Mouse (Mus musculus) kidney, adult 2 months (tissue): Measurements from ENCODE around the gene Dip2c. TPM values are rescaled to one million over a fixed set of nuclear protein-coding genes. Genes with fewer than 3 reads are reported as not detected.

Source experiments
- DNase-seq: peaks from one replicate; pipeline ENCODE4 v3.0.0; 2021
- H3K27ac ChIP-seq: fragments of 200-500 bp; 2 replicates; pipeline ENCODE4 v1.5.1; 2012; ENCODE audit warnings: low read depth, low read length, control low read depth, inconsistent platforms; ENCODE audit not compliant: insufficient read depth
- H3K27me3 ChIP-seq: fragments of 200-500 bp; replicated peaks from 2 replicates; pipeline ENCODE4 v1.6.1; 2012; ENCODE audit warnings: mild to moderate bottlenecking, moderate library complexity, low read length, inconsistent platforms; ENCODE audit not compliant: control insufficient read depth, insufficient read depth
- H3K36me3 ChIP-seq: fragments of 200-500 bp; 2 replicates; pipeline ENCODE4 v1.6.1; 2012; ENCODE audit warnings: mild to moderate bottlenecking, moderate library complexity, low read length, inconsistent platforms; ENCODE audit not compliant: control insufficient read depth, insufficient read depth
- H3K4me1 ChIP-seq: fragments of 200-500 bp; 2 replicates; pipeline ENCODE4 v1.6.1; 2011; ENCODE audit warnings: low read length; ENCODE audit not compliant: control insufficient read depth, insufficient read depth
- H3K4me3 ChIP-seq: fragments of 200-500 bp; 2 replicates; pipeline ENCODE4 v1.5.1; 2011; ENCODE audit warnings: mild to moderate bottlenecking, low read depth, low read length, control low read depth; ENCODE audit not compliant: insufficient read depth
- CTCF ChIP-seq: fragments of 200-500 bp; conservative IDR thresholded peaks from 2 replicates; pipeline ENCODE4 v1.5.1; 2011; ENCODE audit warnings: low read depth, mild to moderate bottlenecking, control low read depth, low read length, moderate library complexity, mixed read lengths; ENCODE audit not compliant: insufficient read depth, insufficient read length
- POLR2A ChIP-seq: fragments of 200-500 bp; IDR thresholded peaks from one replicate; pipeline ENCODE4 v1.6.1; 2011; ENCODE audit warnings: low read depth, low read length, control low read depth
- WGBS: fragments of 180-500 bp; shearing (Covaris S2); methylation state at CpG from one replicate; pipeline ENCODE4 v1.1.7; 2018; 5-methylcytosine and 5-hydroxymethylcytosine counted together
- polyA plus RNA-seq: library from polyadenylated mRNA; depleted of rRNA; stranded (reverse); fragments of >200 nt; gene quantifications from 2 replicates; pipeline ENCODE4 v1.2.3, GENCODE M21; 2012

The Dip2c gene
- polyA plus RNA-seq, 1 experiment = 11.0 TPM

DNA sequence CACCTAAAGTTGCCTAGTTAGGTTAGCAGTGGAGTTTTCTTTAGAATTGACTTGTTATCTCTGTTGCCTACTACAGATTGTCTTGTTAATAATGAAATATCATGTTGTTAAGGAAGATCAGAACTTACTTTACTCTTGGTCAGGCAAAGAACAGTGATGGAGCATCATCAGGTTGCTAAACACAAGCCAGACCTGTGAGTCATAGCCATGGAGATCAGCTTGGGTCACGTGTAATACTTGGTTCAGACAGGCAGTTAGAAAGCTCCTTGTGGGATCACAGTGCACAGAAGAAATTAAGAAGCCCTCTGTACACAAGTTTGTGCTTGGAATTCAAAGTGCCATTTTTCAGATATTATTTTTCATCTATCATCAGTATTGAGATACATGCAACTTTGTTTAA, 48.9 kb downstream of the Dip2c start:
- Histone ChIP-seq H3K27ac (no peak overlapping the region), H3K4me3 (no peak overlapping the region), H3K4me1 (no peaks in the 10 kb centered on the region; the same call in 1 of the 2 replicates), H3K36me3 (no peaks in the 10 kb centered on the region), H3K27me3 (no peaks in the 10 kb centered on the region)
- no peak for DNase-seq
- 48% methylated on average over 1 of the region's 1 CpGs for WGBS
- TF ChIP-seq CTCF = no peak
- TF ChIP-seq POLR2A = no peak

DNA sequence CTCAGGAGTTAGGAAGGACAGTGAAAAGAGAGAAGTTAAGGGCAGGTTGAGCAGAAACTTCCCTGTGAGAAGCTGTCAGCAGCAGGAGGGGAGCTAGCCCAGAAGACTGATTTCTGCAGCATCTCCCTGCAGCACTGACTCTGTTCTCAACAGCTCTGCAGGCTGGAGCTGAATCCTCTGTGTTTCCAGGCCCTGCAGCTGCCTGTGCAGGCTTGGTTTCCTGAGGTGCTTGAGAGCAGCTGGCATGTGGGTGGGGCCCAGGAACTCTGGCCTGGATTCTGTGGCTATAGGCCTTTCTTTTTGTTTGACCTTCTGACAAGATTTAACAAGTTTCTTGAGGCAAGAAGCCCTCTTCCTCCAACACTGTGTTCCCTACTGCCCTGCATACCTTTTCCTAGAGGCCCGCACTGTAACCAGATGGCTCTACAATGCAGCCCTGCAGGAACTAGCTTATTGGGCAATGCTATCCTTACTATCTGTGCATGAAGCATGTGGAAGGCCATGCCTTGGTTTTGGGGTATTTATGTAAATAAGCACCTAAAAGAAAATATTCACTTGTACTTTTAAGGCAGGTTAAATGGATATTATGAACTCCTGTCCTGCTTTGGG, 53.1 kb downstream of the Dip2c start:
- DNase-seq = no peak
- WGBS = 74% methylated on average over 1 of the region's 1 CpGs

DNA sequence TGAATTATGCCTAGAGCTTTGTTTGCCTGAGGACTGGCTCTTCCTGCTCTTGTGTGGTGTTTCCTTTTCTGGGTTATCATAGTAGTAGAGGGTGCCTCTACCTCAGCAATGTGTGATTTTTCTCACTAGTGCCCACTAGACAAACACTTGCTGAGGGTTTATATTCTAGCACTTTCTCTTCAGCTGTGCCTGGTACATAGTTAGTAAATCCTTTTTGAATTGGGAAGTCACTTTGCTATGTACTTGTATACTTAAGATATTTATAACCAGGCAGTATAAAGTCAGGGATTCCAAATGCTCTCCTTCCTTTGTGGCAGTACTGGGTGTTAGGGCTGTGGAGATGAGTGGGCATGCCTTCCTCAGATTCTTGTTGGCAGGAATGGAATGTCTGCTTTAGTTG, 56.9 kb downstream of the Dip2c start:
- no peak for DNase-seq
- no peak overlapping the region for H3K27ac ChIP-seq
- no peaks in the 10 kb centered on the region for H3K36me3 ChIP-seq
- TF ChIP-seq POLR2A = no peak
- no peak for TF ChIP-seq CTCF
- H3K4me1 ChIP-seq = no peaks in the 10 kb centered on the region; the same call in 1 of the 2 replicates
- H3K4me3 ChIP-seq = no peak overlapping the region
- no peaks in the 10 kb centered on the region for H3K27me3 ChIP-seq

More for the DNA sequence above, 53.1 kb downstream of the Dip2c start:
- H3K4me3 ChIP-seq = no peak overlapping the region
- H3K27ac ChIP-seq = no peak overlapping the region
- no peaks in the 10 kb centered on the region for H3K27me3 ChIP-seq
- no peaks in the 10 kb centered on the region; the same call in 1 of the 2 replicates for H3K4me1 ChIP-seq
- TF ChIP-seq CTCF (no peak), POLR2A (no peak)
- no peaks in the 10 kb centered on the region for H3K36me3 ChIP-seq

GRCm38 (mm10) chr13:9340293-9340692, 64.0 kb downstream of the Dip2c start:
- Histone ChIP-seq H3K36me3 (no peaks in the 10 kb centered on the region), H3K4me1 (no peaks in the 10 kb centered on the region; the same call in 1 of the 2 replicates), H3K27me3 (0 out of 2 replicates have a peak, but pooled peaks cover 2% of the 10 kb centered on the region), H3K27ac (no peak overlapping the region), H3K4me3 (no peak overlapping the region)
- 60% methylated on average over 4 of the region's 4 CpGs for WGBS
- TF ChIP-seq CTCF = no peak
- DNase-seq = no peak

DNA sequence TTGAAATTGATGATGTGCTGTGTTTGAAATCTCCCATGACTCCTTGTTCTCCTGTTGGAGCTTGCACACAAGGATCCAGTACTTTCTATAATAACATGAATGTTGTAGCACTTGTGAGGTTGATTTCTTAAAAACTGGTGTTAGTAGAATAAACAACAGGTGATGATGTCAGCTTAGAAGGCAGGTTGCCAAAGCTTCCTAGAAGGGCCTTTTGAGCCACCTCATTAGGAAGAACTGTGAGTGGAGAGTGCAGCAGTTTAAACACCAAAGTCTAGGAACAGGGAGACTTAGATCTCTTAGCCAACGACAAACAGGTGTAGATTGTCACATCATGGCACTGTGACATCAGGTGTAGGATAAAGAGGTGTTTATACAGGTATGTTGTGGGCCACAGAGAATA, 66.4 kb downstream of the Dip2c start:
- WGBS = 64% methylated on average over 1 of the region's 1 CpGs
- DNase-seq = peak; percentile 25
- no peak overlapping the region for H3K4me3 ChIP-seq
- H3K27me3 ChIP-seq = 0 out of 2 replicates have a peak, but pooled peaks cover 2% of the 10 kb centered on the region
- H3K4me1 ChIP-seq = no peaks in the 10 kb centered on the region; the same call in 1 of the 2 replicates
- TF ChIP-seq CTCF (no peak), POLR2A (no peak)
- no peaks in the 10 kb centered on the region for H3K36me3 ChIP-seq
- no peak overlapping the region for H3K27ac ChIP-seq

DNA sequence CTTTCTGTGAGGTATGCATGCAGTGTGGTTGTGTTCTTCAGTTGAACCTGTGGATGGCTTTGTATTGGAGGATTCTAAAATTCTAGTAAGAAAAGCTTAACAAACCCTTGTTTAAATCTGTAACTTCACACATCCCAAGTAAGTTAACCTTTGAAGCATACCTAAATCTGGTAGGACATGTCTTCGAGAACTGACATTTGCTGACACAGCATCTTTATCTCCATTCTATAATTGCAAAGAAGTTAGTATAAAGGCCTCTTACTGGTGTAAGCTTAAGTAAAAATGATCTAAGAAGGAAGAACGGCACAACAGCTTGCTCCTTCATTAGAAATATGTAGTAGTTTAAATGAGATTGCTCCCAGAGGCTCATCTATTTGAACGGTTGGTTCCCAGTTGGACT, 71.1 kb downstream of the Dip2c start:
- Histone ChIP-seq H3K4me1 (no peaks in the 10 kb centered on the region; the same call in 1 of the 2 replicates), H3K4me3 (no peak overlapping the region), H3K27ac (no peak overlapping the region), H3K36me3 (no peaks in the 10 kb centered on the region), H3K27me3 (0 out of 2 replicates have a peak, but pooled peaks cover 2% of the 10 kb centered on the region)
- 65% methylated on average over 3 of the region's 3 CpGs for WGBS
- DNase-seq = no peak
- TF ChIP-seq POLR2A (no peak), CTCF (no peak)

GRCm38 (mm10) chr13:9350670-9351069, 74.3 kb downstream of the Dip2c start:
- TF ChIP-seq CTCF (no peak), POLR2A (no peak)
- H3K27ac ChIP-seq = no peak overlapping the region
- H3K36me3 ChIP-seq = no peaks in the 10 kb centered on the region
- H3K4me1 ChIP-seq = no peaks in the 10 kb centered on the region; the same call in 1 of the 2 replicates
- WGBS = 37% methylated on average over 2 of the region's 2 CpGs
- peak; percentile 71 for DNase-seq
- no peak overlapping the region for H3K4me3 ChIP-seq
- H3K27me3 ChIP-seq = no peaks in the 10 kb centered on the region
